Mouse (Mus musculus) CD8-positive naive resting alpha-beta T cell, adult 57 days (primary cell): ENCODE measurements around the gene Ankrd16. TPM values are rescaled to one million over a fixed set of nuclear protein-coding genes. Genes with fewer than 3 reads are reported as not detected.

Source experiments
- total RNA-seq: library from RNA; stranded (reverse); gene quantifications from one replicate; pipeline ENCODE4 v1.2.4, GENCODE M21; 2023

The Ankrd16 gene
- total RNA-seq, result 79.8 TPM

DNA sequence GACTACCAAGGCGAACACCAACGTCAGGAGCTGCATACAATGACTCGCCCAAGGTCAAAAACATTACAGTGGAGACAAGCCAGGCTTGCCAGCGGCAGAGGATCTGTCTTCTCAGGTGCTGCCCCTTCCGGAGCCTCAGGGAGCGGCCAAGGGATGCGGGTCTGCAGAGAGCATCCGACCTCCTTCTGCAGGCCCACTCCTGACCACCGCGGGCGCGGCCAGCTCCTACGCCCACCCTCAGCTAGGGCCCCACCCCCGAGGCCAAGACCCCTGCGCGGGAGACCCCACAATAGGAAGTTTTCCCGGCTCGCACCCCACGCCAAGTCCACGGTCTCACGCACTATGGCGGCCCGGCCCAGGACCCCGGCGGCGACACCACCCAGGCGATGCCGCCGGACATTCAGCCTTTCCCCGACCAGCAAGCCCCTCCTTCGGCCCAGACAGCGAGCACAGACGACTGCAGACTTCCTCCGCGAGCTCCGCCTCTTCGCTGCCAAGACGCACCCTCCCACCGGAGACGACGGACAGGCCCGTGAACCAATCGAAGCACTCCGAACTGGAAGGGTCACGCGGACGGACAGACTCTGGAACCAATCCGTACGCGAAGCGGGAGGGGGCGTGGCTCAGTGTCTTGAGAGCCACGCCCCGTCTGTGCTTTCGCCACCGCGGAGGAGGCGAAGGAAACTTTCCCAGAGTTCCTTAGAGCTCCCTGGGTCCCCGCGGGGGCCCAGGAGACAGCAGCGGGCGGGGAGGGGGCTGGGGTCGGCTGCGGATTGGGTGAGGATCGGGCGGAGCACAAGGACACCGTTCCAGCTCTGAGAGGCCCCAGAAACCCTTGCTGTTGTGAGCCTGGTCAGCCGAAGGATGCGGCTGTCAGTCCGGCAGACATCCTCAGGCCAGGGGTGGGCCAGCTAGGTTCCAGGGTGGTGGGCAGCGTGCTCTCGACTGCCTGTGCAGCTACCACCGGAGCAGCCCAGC lies at the start of gene Ankrd16, which contains the start of gene Fbh1:
Gene Ankrd16 (plus strand): TSS at position 786 of the 978 bp plus-strand sequence.
Gene Fbh1 (minus strand): TSS at position 492 of the 978 bp plus-strand sequence.

Other genes with a start within 250 kb of the Ankrd16 start
- gene Pfkfb3, start 223.8 kb upstream of the Ankrd16 start, total RNA-seq, result 33.4 TPM
- gene Rbm17, start 173.7 kb upstream of the Ankrd16 start, total RNA-seq, result 142 TPM
- gene Gm17490, start 151.6 kb upstream of the Ankrd16 start, total RNA-seq, result not detected
- gene Il2ra, start 135.1 kb upstream of the Ankrd16 start, total RNA-seq, result 3.2 TPM
- 4.9 TPM for gene Il15ra, start 72.6 kb upstream of the Ankrd16 start, total RNA-seq
- 33.6 TPM for gene Fbh1, start 294 bp upstream of the Ankrd16 start, total RNA-seq